Mouse (Mus musculus): ENCODE results near the gene Sh3bp5.

GRCm38 (mm10) chr14:31323849-31324792, 111.8 kb downstream of the Sh3bp5 start, which contains the start of gene Dnah1:
- TF ChIP-seq POLR2A (IDR thresholded peaks at IDR 0.05; ENCODE audit: low read depth, low read length) (no peak), CTCF (conservative IDR thresholded peaks at IDR 0.05; ENCODE audit: insufficient read depth, insufficient read length, low read depth, low read length) (no peak)

All from kidney, adult 2 months (tissue).